Mouse (Mus musculus): Measurements from ENCODE around the gene Gabrq. TPM values are rescaled to one million over a fixed set of nuclear protein-coding genes. Genes with fewer than 3 reads are reported as not detected.

Gene Gabrq
- polyA plus RNA-seq (2011; ENCODE audit: insufficient read length, low read depth, missing spikeins), result not detected in 2 replicates

DNA sequence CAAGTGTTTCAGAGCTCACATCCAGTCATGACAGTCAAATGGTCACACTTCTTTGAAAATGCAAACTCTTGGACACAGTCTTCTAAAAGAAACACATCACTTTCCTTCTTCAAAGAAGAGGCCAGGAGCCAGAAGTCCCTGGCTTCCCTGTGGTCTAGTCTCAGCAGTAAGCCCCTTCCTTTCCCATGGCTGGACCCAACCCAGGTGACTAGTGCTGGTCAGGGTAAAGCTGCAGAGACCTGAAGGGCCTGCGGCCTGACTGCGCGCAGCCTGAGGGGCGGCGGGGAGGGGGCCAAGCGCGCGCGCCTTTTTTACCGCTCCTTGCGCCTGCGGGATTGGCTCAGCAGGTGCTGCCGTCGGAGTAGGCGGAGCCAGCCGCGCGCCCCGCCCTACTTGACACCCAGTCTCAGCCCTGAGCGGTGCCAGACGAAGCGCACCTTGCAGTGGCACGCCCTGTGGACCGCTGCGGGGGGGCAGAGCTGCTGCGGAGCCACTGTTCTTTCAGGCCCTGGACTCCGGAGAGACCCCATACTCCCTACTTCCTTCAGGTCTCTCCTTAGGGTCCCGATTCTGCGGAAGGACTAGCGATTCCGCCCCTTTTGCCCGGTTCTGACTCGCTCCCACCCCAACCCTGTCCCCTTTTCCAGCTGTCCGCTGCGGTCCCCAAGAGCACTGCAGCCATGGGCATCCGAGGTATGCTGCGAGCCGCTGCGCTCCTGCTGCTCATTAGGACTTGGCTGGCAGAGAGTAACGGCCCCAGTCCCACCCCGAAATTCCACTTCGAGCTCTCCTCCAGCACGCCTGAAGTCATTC is at the start of gene Gabrq:
Gene Gabrq, plus strand, starts transcription at position 403 of the 813 bp plus-strand sequence.
- no peak within 1 kb of the TSS for H3K27ac ChIP-seq (ENCODE audit: insufficient read depth, low read length)
- TF ChIP-seq POLR2A (IDR thresholded peaks at IDR 0.05; ENCODE audit: low read depth, low read length) (no peak), CTCF (IDR thresholded peaks at IDR 0.05; ENCODE audit: borderline replicate concordance, insufficient read depth, low read length) (no peak)
- no peaks in the 10 kb centered on the region for H3K4me1 ChIP-seq (ENCODE audit: control insufficient read depth, insufficient read depth, low read length)
- H3K4me3 ChIP-seq (ENCODE audit: insufficient read depth, low read length), result peak within 1 kb of the TSS; percentile 17

DNA sequence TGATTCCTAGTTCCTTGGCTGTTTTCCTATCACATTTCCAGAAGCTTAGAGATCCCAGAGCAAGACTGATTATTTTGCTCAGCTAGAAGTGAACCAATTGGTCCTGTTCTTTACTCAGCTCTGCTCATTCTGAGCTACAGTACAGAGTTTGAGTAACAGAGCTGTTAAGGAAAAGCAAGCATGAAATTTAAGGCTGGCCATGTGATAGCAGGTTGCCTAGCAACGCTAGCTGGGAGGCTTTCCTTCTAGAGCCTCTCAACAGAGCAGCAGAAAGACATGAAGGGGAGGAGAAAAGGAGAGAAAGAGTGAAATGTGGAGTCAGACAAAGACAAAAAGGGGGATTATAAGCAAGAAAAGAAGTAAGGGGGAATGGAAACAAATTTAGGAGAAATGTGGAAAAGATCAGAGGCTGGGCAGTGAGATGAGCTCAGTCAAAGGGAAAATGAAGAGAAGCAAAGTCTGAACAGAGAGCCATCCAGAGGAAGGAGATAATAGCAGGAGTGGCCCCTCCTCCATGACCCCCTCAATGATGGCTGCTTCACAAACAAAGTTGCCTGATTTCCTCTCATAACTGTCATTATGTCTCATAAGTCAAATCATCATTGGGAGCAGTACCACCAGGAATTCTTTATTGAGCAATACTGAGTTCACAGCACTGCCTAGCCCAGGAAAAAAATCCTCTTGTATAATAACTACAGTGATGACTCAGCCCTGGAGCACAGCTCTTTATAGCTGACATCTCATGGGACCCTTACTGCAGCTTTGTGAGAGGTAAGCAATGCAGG is 36.0 kb upstream of the Gabrq start:
- no peak overlapping the region for H3K27ac ChIP-seq (ENCODE audit: insufficient read depth, low read length)
- no peaks in the 10 kb centered on the region for H3K4me1 ChIP-seq (ENCODE audit: control insufficient read depth, insufficient read depth, low read length)
- TF ChIP-seq CTCF (IDR thresholded peaks at IDR 0.05; ENCODE audit: borderline replicate concordance, insufficient read depth, low read length) (no peak), POLR2A (IDR thresholded peaks at IDR 0.05; ENCODE audit: low read depth, low read length) (no peak)
- no peak overlapping the region for H3K4me3 ChIP-seq (ENCODE audit: insufficient read depth, low read length)

DNA sequence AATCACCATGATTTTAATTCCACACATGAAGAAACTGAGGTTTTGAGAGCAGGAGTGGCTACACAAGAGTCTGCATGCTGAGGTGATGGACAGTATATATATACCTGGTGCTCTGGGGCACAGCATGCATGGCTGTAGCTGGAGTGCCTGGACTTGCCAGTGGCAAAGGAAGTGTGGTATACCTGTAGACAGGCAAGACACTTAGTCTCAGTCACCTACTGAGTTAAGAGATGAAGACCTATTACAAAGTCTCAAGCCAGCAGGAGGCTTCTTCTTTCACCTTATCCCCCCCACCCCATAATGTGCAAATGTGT is 35.5 kb upstream of the Gabrq start:
- no peak overlapping the region for H3K27ac ChIP-seq (ENCODE audit: insufficient read depth, low read length)
- no peak overlapping the region for H3K4me3 ChIP-seq (ENCODE audit: insufficient read depth, low read length)
- H3K4me1 ChIP-seq (ENCODE audit: control insufficient read depth, insufficient read depth, low read length), result no peaks in the 10 kb centered on the region
- TF ChIP-seq CTCF (IDR thresholded peaks at IDR 0.05; ENCODE audit: borderline replicate concordance, insufficient read depth, low read length) (no peak), POLR2A (IDR thresholded peaks at IDR 0.05; ENCODE audit: low read depth, low read length) (no peak)

- TF ChIP-seq CTCF (IDR thresholded peaks at IDR 0.05; ENCODE audit: borderline replicate concordance, insufficient read depth, low read length) (peak; percentile 74; the same call in 1 of the 2 replicates), POLR2A (IDR thresholded peaks at IDR 0.05; ENCODE audit: low read depth, low read length) (no peak)
Measured at GRCm38 (mm10) chrX:72819594-72819993, 5.4 kb upstream of the Gabrq start.

DNA sequence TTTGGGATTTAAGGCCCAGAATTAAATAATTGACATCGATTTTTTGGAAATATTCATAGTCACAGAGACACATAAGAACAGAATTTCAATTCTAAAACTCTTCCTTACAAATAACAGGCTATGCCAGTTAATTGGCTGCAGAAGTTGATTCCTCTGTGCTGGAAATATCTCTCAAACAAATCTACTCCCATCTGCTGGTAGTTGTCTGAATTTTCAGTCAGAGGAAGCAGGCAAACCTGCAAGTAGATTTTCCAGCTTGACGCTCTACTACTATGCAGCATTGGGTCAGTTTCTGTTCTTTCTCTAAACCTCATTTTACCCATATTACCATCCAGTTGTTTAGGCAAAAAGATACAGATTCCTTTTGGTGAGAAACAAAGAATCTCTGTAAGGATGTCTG is 1.7 kb upstream of the Gabrq start:
- no peak for TF ChIP-seq POLR2A (IDR thresholded peaks at IDR 0.05; ENCODE audit: low read depth, low read length)
- TF ChIP-seq CTCF (IDR thresholded peaks at IDR 0.05; ENCODE audit: borderline replicate concordance, insufficient read depth, low read length), result no peak
- no peaks in the 10 kb centered on the region for H3K4me1 ChIP-seq (ENCODE audit: control insufficient read depth, insufficient read depth, low read length)
- H3K27ac ChIP-seq (ENCODE audit: insufficient read depth, low read length), result no peak overlapping the region
- H3K4me3 ChIP-seq (ENCODE audit: insufficient read depth, low read length), result no peak overlapping the region

More at GRCm38 (mm10) chrX:72819594-72819993, 5.4 kb upstream of the Gabrq start:
- H3K27ac ChIP-seq (ENCODE audit: insufficient read depth, low read length), result no peak overlapping the region
- no peaks in the 10 kb centered on the region for H3K4me1 ChIP-seq (ENCODE audit: control insufficient read depth, insufficient read depth, low read length)
- H3K4me3 ChIP-seq (ENCODE audit: insufficient read depth, low read length), result no peak overlapping the region

DNA sequence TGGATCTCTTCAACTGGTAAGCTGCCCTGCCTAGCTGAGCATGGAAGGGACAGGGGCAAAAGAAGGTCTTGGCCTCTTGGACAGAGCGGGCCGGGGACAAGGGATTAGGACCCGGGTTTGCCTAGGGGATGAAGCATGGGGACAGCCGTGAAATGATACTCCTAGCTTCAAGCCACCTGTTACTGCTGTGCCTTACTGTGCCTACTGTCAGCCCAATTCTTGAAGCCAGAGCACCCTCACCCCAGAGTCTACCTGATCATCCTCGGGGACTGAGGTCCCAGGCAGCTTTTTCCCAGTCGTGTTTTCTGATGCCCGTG is 569 bp downstream of the Gabrq start:
- Histone ChIP-seq H3K4me3 (ENCODE audit: insufficient read depth, low read length) (0 out of 2 replicates have a peak overlapping the region, but pooled peaks have one; percentile 17), H3K27ac (ENCODE audit: insufficient read depth, low read length) (no peak overlapping the region), H3K4me1 (ENCODE audit: control insufficient read depth, insufficient read depth, low read length) (no peaks in the 10 kb centered on the region)
- TF ChIP-seq CTCF (IDR thresholded peaks at IDR 0.05; ENCODE audit: borderline replicate concordance, insufficient read depth, low read length), result no peak
- TF ChIP-seq POLR2A (IDR thresholded peaks at IDR 0.05; ENCODE audit: low read depth, low read length), result no peak

Other genes with a start within 250 kb of the Gabrq start
- 0.32 and 0.79 TPM in 2 replicates for gene Gabra3, start 168.3 kb upstream of the Gabrq start, polyA plus RNA-seq (2011; ENCODE audit: insufficient read length, low read depth, missing spikeins)
- 30.5 and 32.0 TPM in 2 replicates for gene Cetn2, start 93.2 kb downstream of the Gabrq start, polyA plus RNA-seq (2011; ENCODE audit: insufficient read length, low read depth, missing spikeins)
- 36.8 and 43.6 TPM in 2 replicates for gene Nsdhl, start 93.4 kb downstream of the Gabrq start, polyA plus RNA-seq (2011; ENCODE audit: insufficient read length, low read depth, missing spikeins)
- gene Zfp185, start 162.2 kb downstream of the Gabrq start, polyA plus RNA-seq (2011; ENCODE audit: insufficient read length, low read depth, missing spikeins), result 0.78 and 2.7 TPM in 2 replicates
- not detected in 2 replicates for gene Pnma5, start 211.9 kb downstream of the Gabrq start, polyA plus RNA-seq (2011; ENCODE audit: insufficient read length, low read depth, missing spikeins)
- gene Pnma3, start 239.6 kb downstream of the Gabrq start, polyA plus RNA-seq (2011; ENCODE audit: insufficient read length, low read depth, missing spikeins), result not detected in 2 replicates